Mouse (Mus musculus): ENCODE measurements around the gene Ghrhr. TPM values are rescaled to one million over a fixed set of nuclear protein-coding genes. Genes with fewer than 3 reads are reported as not detected.

Gene Ghrhr
- polyA plus RNA-seq, 1 experiment from 2014 or later = not detected

GRCm38 (mm10) chr6:55434360-55434759 is 58.3 kb downstream of the Ghrhr start:
- Histone ChIP-seq H3K9me3 (no peaks in the 10 kb centered on the region), H3K27me3 (no peaks in the 10 kb centered on the region), H3K9ac (no peak overlapping the region), H3K27ac (no peak overlapping the region), H3K4me2 (no peak overlapping the region), H3K4me1 (no peaks in the 10 kb centered on the region), H3K36me3 (no peaks in the 10 kb centered on the region), H3K4me3 (no peak overlapping the region)
- no peak for ATAC-seq (ENCODE audit: insufficient number of reproducible peaks, low FRiP score, low TSS enrichment, low read depth)
- WGBS = 31% methylated on average over 3 of the region's 3 CpGs

DNA sequence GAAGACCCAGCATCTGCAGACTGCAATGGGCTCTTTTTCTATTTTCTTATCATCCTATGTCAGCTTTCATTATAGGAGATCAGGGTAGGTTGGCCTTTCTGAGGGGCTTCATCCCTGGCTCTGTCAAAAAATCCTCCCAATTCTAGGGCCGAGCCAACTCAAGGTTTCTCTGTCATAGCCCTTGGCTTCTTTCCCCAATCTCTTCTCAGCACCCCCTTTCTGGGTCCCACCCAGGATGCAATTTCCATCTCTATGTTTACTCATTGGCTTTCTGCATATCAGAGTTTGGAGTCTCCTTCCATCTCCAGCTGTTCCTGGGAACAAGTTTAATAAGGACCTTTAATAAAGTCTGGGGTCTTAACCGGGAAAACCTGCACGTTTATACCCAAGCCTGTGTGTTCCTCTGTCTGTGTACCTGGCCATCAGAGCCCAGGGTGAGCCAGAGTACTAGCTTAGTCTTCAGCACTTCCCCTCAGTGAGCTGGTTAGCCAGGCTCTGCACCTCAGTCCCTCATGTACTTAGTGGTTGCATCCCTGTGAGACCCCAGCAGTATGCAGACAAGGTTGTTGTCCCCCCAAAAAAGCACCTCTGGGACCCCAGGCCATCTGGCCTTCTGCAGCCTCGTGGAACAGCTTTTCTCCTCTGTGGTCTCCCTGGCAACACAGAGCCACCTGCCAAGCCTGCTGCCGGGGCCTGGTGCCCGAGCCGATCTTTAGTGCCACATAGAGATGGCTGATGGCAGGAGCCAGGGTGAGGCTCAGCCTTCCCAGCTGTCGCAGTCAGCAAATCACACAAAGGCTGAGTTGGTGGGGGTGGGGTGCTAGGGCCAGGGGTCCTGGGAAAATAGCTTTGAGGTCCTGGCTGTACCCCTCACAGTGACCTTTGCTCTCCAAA is 59.4 kb downstream of the Ghrhr start:
- Histone ChIP-seq H3K4me3 (no peak overlapping the region), H3K36me3 (no peaks in the 10 kb centered on the region), H3K27me3 (no peaks in the 10 kb centered on the region), H3K9me3 (no peaks in the 10 kb centered on the region), H3K4me2 (no peak overlapping the region), H3K27ac (no peak overlapping the region), H3K4me1 (no peaks in the 10 kb centered on the region), H3K9ac (no peak overlapping the region)
- no peak for ATAC-seq (ENCODE audit: insufficient number of reproducible peaks, low FRiP score, low TSS enrichment, low read depth)
- WGBS = 61% methylated on average over 8 of the region's 8 CpGs

GRCm38 (mm10) chr6:55437919-55438318 is 61.8 kb downstream of the Ghrhr start:
- H3K9me3 ChIP-seq = no peaks in the 10 kb centered on the region
- no peaks in the 10 kb centered on the region for H3K4me1 ChIP-seq
- H3K27me3 ChIP-seq = no peaks in the 10 kb centered on the region
- no peaks in the 10 kb centered on the region for H3K36me3 ChIP-seq
- H3K27ac ChIP-seq = no peak overlapping the region
- H3K9ac ChIP-seq = no peak overlapping the region
- no peak overlapping the region for H3K4me2 ChIP-seq
- ATAC-seq (ENCODE audit: insufficient number of reproducible peaks, low FRiP score, low TSS enrichment, low read depth) = no peak
- WGBS = 37% methylated on average over 3 of the region's 3 CpGs
- H3K4me3 ChIP-seq = no peak overlapping the region

Other genes starting within 250 kb of the Ghrhr start
- gene Crhr2, start 243.3 kb upstream of the Ghrhr start, polyA plus RNA-seq (2015; fragmentation: Nextera tagmentation; extraction: Ambion mirVana) = 0.20 and 0.42 TPM in 2 replicates
- 0.18 and 0.38 TPM in 2 replicates for gene Inmt, start 201.3 kb upstream of the Ghrhr start, polyA plus RNA-seq (2015; fragmentation: Nextera tagmentation; extraction: Ambion mirVana)
- gene Mindy4, start 172.9 kb upstream of the Ghrhr start, polyA plus RNA-seq (2015; fragmentation: Nextera tagmentation; extraction: Ambion mirVana) = 15.0 and 15.2 TPM in 2 replicates
- 119 and 122 TPM in 2 replicates for gene Aqp1, start 39.9 kb upstream of the Ghrhr start, polyA plus RNA-seq (2015; fragmentation: Nextera tagmentation; extraction: Ambion mirVana)
- gene Adcyap1r1, start 75.7 kb downstream of the Ghrhr start, polyA plus RNA-seq (2015; fragmentation: Nextera tagmentation; extraction: Ambion mirVana) = 1.4 and 2.1 TPM in 2 replicates